Mouse (Mus musculus) E14TG2a.4 (cell line): ENCODE measurements around the gene Opa3.

Source experiments
- CTCF ChIP-seq: conservative IDR thresholded peaks from 2 replicates; pipeline ENCODE4 v1.5.1; 2014; ENCODE audit warnings: low read length
- NANOG ChIP-seq: IDR thresholded peaks from 2 replicates; pipeline ENCODE4 v1.6.1; 2014; ENCODE audit warnings: borderline replicate concordance, low read length, mixed read lengths
- POU5F1 ChIP-seq: IDR thresholded peaks from 2 replicates; pipeline ENCODE4 v1.6.1; 2014; ENCODE audit warnings: low read length, borderline replicate concordance

DNA sequence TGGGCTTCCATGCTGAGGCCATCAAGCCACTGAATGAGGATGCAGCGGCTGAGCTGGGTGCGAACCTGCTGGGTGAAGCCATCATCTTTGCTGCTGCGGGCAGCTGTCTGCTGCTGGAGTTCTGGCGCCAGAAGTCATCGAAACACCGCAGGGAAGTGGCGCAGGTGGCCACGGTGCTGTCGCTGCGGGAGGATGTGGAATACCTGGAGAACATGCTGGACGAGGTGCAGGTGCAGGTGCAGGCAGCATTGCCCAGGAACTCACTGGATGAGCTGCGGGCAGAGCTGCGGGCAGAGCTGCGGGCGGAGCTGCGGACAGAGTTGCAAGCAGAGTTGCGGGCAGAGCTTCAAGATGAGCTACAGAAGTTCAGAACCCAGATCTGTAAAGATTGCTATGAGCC, 27.3 kb downstream of the Opa3 start:
- TF ChIP-seq CTCF: no peak
- TF ChIP-seq NANOG: no peak
- TF ChIP-seq POU5F1: no peak
